Mouse (Mus musculus): ENCODE data around the gene Efemp2. TPM values are rescaled to one million over a fixed set of nuclear protein-coding genes. Genes with fewer than 3 reads are reported as not detected.

Gene Efemp2
- total RNA-seq (2012; rRNA removed) (7.5 and 10.4 TPM in 2 replicates), polyA plus RNA-seq (2012; ENCODE audit: insufficient read depth in 1 of 2, insufficient read length in 2 of 2, low read depth in 1 of 2, low replicate concordance in 2 of 2, missing spikeins in 1 of 2) (10 to 100 TPM in 1 of 2 experiments, not detected in 1; 17.7 TPM)

GRCm38 (mm10) chr19:5473720-5474119 lies at the start of gene Efemp2:
Gene Efemp2, plus strand, starts transcription at chr19:5473954.
- Histone ChIP-seq H3K4me3 (ENCODE audit: control insufficient read depth in 1 of 2, insufficient read depth in 1 of 2, low read depth in 2 of 2, low read length in 2 of 2) (peak within 1 kb of the TSS; percentile 67 to 92), H3K9me3 (replicated peaks; ENCODE audit: insufficient read depth, low read length) (no peaks in the 10 kb centered on the region), H3K4me1 (ENCODE audit: control insufficient read depth in 1 of 2, insufficient read depth in 2 of 2, low read length in 2 of 2) (peaks cover 0 to 5% of the 10 kb centered on the region in 2 experiments; a peak in 1 of 4 replicates), H3K27me3 (ENCODE audit: control insufficient read depth in 1 of 2, insufficient read depth in 2 of 2, low read length in 2 of 2) (no peaks in the 10 kb centered on the region), H3K9ac (ENCODE audit: control insufficient read depth, low read depth, low read length, poor library complexity, severe bottlenecking) (peak within 1 kb of the TSS; percentile 78), H3K36me3 (ENCODE audit: control insufficient read depth in 1 of 2, insufficient read depth in 2 of 2, low read length in 2 of 2) (peaks cover 0 to 4% of the 10 kb centered on the region in 2 experiments; a peak in 2 of 4 replicates), H3K27ac (ENCODE audit: control insufficient read depth, low read depth, low read length) (peak within 1 kb of the TSS; percentile 72), H3K79me2 (ENCODE audit: control insufficient read depth, insufficient read depth, low read length, poor library complexity) (no peaks in the 10 kb centered on the region; the same call in 1 of the 2 replicates)
- peak; percentile 95 for DNase-seq (ENCODE audit: low read depth, low spot score)
- TF ChIP-seq RAD21 (IDR thresholded peaks at IDR 0.05; ENCODE audit: low read depth, low read length) (no peak), CHD1 (IDR thresholded peaks at IDR 0.05; ENCODE audit: low read depth, low read length) (no peak), USF2 (IDR thresholded peaks at IDR 0.05; ENCODE audit: borderline replicate concordance in 1 of 2, insufficient read depth in 1 of 2, low read depth in 1 of 2, low read length in 2 of 2) (no peak), RCOR1 (IDR thresholded peaks at IDR 0.05; ENCODE audit: low read depth, low read length) (0 out of 2 replicates have a peak, but pooled peaks have one; percentile 7), MAX (IDR thresholded peaks at IDR 0.05; ENCODE audit: low read length) (no peak), GABPA (IDR thresholded peaks at IDR 0.05; ENCODE audit: low read depth, low read length) (no peak), MAZ (IDR thresholded peaks at IDR 0.05; ENCODE audit: low read depth, low read length) (peak; percentile 90), MYB (IDR thresholded peaks at IDR 0.05; ENCODE audit: low read depth, low read length) (no peak), MAFK (IDR thresholded peaks at IDR 0.05; ENCODE audit: borderline replicate concordance, low read depth, low read length) (no peak), POLR2AphosphoS5 (IDR thresholded peaks at IDR 0.05; ENCODE audit: borderline replicate concordance, low read depth, low read length) (no peak), NRF1 (IDR thresholded peaks at IDR 0.05; ENCODE audit: insufficient read depth, low read depth, low read length, poor library complexity, severe bottlenecking) (no peak), HCFC1 (IDR thresholded peaks at IDR 0.05; ENCODE audit: low read depth, low read length) (peak; percentile 68), E2F4 (IDR thresholded peaks at IDR 0.05; ENCODE audit: borderline replicate concordance, low read depth, low read length) (no peak), SMC3 (IDR thresholded peaks at IDR 0.05; ENCODE audit: low read depth, low read length) (no peak), POLR2AphosphoS2 (IDR thresholded peaks at IDR 0.05; ENCODE audit: low read length) (peak; percentile 82), ZMIZ1 (IDR thresholded peaks at IDR 0.05; ENCODE audit: low read depth, low read length) (0 out of 2 replicates have a peak, but pooled peaks have one; percentile 76), MXI1 (IDR thresholded peaks at IDR 0.05; ENCODE audit: low read depth, low read length) (peak; percentile 19; the same call in 1 of the 2 replicates), MEF2A (IDR thresholded peaks at IDR 0.05; ENCODE audit: extremely low read depth, insufficient replicate concordance, low read depth, low read length, poor library complexity, severe bottlenecking) (no peak), USF1 (IDR thresholded peaks at IDR 0.05; ENCODE audit: low read depth, low read length) (peak; percentile 34; the same call in 1 of the 2 replicates), KAT2A (conservative IDR thresholded peaks at IDR 0.05; ENCODE audit: low read depth, low read length) (peak; percentile 42; the same call in 1 of the 2 replicates), MYC (IDR thresholded peaks at IDR 0.05; ENCODE audit: low read depth, low read length) (no peak), ETS1 (IDR thresholded peaks at IDR 0.05; ENCODE audit: low read depth, low read length) (peak; percentile 43; the same call in 1 of the 2 replicates), NELFE (IDR thresholded peaks at IDR 0.05; ENCODE audit: low read depth, low read length) (peak; percentile 62), EP300 (IDR thresholded peaks at IDR 0.05; ENCODE audit: low read depth in 1 of 2, low read length in 2 of 2) (0 out of 4 replicates have a peak, but pooled peaks of 1 of the 2 experiments have one; percentile 20), TCF12 (IDR thresholded peaks at IDR 0.05; ENCODE audit: low read depth, low read length) (peak; percentile 54; the same call in 1 of the 2 replicates), TBP (IDR thresholded peaks at IDR 0.05; ENCODE audit: low read depth, low read length) (no peak; the same call in 1 of the 2 replicates), GATA1 (IDR thresholded peaks at IDR 0.05; ENCODE audit: low read depth, low read length) (no peak), JUND (IDR thresholded peaks at IDR 0.05; ENCODE audit: low read depth, low read length) (no peak), ZNF384 (IDR thresholded peaks at IDR 0.05; ENCODE audit: low read depth, low read length) (no peak), POLR2A (IDR thresholded peaks at IDR 0.05; ENCODE audit: control insufficient read depth in 1 of 2, insufficient read depth in 1 of 2, low read depth in 1 of 2, low read length in 2 of 2, poor library complexity in 1 of 2) (peak; percentile 37 to 64; a peak in 2 of 4 replicates), TAL1 (IDR thresholded peaks at IDR 0.05; ENCODE audit: low read length) (no peak), UBTF (IDR thresholded peaks at IDR 0.05; ENCODE audit: borderline replicate concordance, insufficient read depth, low read depth, low read length) (no peak), SIN3A (IDR thresholded peaks at IDR 0.05; ENCODE audit: low read length) (peak; percentile 76), ZC3H11A (IDR thresholded peaks at IDR 0.05; ENCODE audit: low read depth, low read length) (no peak), ELF1 (IDR thresholded peaks at IDR 0.05; ENCODE audit: low read depth, low read length) (peak; percentile 81), ZKSCAN1 (IDR thresholded peaks at IDR 0.05; ENCODE audit: low read depth, low read length) (no peak)
